Mouse (Mus musculus) heart, embryonic 15.5 days (tissue): ENCODE measurements around the gene Gm7534. TPM values are rescaled to one million over a fixed set of nuclear protein-coding genes. Genes with fewer than 3 reads are reported as not detected.

ENCODE experiments used
- ATAC-seq: fragments of 200-750 bp; cut with Nextera tagmentation; replicated peaks from 2 replicates; pipeline ENCODE4 v1.8.0; 2017; ENCODE audit warnings: low read depth, moderate TSS enrichment; ENCODE audit not compliant: insufficient number of reproducible peaks, insufficient read depth, low FRiP score
- H3K27ac ChIP-seq: fragments of 300-500 bp; sonication (generic); 2 replicates; pipeline ENCODE4 v1.5.1; 2015; ENCODE audit warnings: mild to moderate bottlenecking, inconsistent platforms
- H3K27me3 ChIP-seq: fragments of 300-500 bp; sonication (generic); 2 replicates; pipeline ENCODE4 v1.6.1; 2015; ENCODE audit warnings: inconsistent platforms
- H3K36me3 ChIP-seq: fragments of 300-500 bp; sonication (generic); 2 replicates; pipeline ENCODE4 v1.6.1; 2015; ENCODE audit warnings: mild to moderate bottlenecking, inconsistent platforms
- H3K4me1 ChIP-seq: fragments of 300-500 bp; sonication (generic); replicated peaks from 2 replicates; pipeline ENCODE4 v1.6.1; 2015; ENCODE audit warnings: inconsistent platforms
- H3K4me2 ChIP-seq: fragments of 300-500 bp; sonication (generic); 2 replicates; pipeline ENCODE4 v1.6.1; 2015; ENCODE audit warnings: inconsistent platforms, mild to moderate bottlenecking, moderate library complexity
- H3K4me3 ChIP-seq: fragments of 300-500 bp; sonication (generic); 2 replicates; pipeline ENCODE4 v1.5.1; 2015; ENCODE audit warnings: mild to moderate bottlenecking, inconsistent platforms
- H3K9ac ChIP-seq: fragments of 300-500 bp; sonication (generic); 2 replicates; pipeline ENCODE4 v1.6.1; 2015; ENCODE audit warnings: mild to moderate bottlenecking, inconsistent platforms
- H3K9me3 ChIP-seq: fragments of 300-500 bp; sonication (generic); replicated peaks from 2 replicates; pipeline ENCODE4 v1.6.1; 2016; ENCODE audit warnings: inconsistent platforms
- WGBS: fragments of 180-500 bp; shearing (Covaris S2); methylation state at CpG from one replicate; pipeline ENCODE4 v1.1.7; 2015; ENCODE audit warnings: mixed read lengths; 5-methylcytosine and 5-hydroxymethylcytosine counted together
- polyA plus RNA-seq: library from polyadenylated mRNA; unstranded; fragments of >200 nt; fragmentation: Nextera tagmentation; extraction: Ambion mirVana; gene quantifications from 2 replicates; pipeline ENCODE4 v1.2.1, GENCODE M21; 2015

The Gm7534 gene
- polyA plus RNA-seq: not detected in 2 replicates

DNA sequence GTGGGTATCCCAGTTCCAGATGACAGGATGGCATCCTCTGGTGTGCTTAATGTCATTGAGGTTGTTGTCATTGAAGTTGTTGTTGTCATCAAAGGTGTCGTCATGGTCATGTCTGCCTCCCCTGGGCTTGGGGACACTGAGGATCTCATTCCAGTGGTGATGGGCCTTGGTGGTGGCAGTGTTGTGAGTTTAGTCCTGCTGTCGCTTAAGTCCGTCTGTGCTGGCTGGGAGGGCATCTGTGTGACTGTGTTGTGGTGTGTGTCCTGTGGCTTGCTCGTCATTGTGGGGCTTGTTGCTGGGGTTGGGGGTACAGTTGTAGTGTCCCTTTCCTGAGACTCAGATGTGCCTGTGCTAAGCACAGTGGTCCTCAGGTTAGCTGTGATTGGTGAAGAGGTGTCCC, at the start of gene Gm7534:
TSS of gene Gm7534 (minus strand) at position 101 of the 400 bp plus-strand sequence.
- WGBS: 90% methylated on average over 4 of the region's 4 CpGs
- no peaks in the 10 kb centered on the region for H3K36me3 ChIP-seq

DNA sequence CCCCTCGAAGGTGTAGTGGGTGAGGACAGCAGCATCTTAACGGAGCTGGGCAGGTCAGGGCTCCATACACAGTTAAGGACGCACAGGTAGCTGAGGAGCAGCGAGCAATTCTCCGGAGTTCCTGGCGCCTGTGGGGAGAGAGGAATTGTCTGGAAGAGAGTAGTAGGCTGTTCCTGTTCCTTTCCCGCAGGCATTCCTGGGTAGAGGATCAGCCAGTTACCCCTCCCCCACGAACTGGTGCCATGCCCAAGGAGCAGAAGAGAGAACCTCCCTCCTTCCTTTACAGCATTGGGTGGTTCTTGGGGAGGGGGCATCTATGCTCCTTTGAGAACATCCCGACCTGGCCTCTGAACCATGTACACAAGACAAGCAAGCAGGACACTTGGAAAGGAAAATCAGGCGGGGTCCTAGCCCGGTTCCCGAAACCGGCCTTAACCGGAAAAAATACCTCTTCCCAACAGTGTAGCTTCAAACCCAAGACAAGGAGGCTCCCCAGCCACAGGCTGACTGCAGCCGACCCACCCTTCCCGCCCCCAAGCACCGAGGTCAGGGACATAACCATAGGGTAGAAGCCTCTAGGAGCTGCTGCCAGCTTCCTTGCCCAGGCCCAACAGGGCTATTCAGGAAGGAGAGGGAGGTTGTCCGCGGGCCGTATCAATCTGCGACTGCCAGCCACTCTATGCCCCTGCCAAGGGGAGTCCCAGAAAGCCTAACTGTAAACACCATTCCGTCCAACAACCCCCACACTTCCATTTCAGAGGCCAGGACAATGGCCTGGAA, 49.5 kb upstream of the Gm7534 start:
- Histone ChIP-seq H3K27me3 (peaks cover 61% of the 10 kb centered on the region), H3K4me3 (peak overlapping the region; percentile 55), H3K4me2 (peak overlapping the region; percentile 94), H3K4me1 (peaks cover 68% of the 10 kb centered on the region), H3K9ac (peak overlapping the region; percentile 62), H3K27ac (peak overlapping the region; percentile 59), H3K36me3 (no peaks in the 10 kb centered on the region), H3K9me3 (no peaks in the 10 kb centered on the region)
- WGBS: 28% methylated on average over 22 of the region's 22 CpGs
- ATAC-seq: no peak

More for the DNA sequence above, at the start of gene Gm7534:
- H3K9me3 ChIP-seq: no peaks in the 10 kb centered on the region
- no peaks in the 10 kb centered on the region for H3K4me1 ChIP-seq
- no peak within 1 kb of the TSS for H3K27ac ChIP-seq
- no peak within 1 kb of the TSS for H3K4me3 ChIP-seq
- no peak within 1 kb of the TSS for H3K4me2 ChIP-seq
- H3K9ac ChIP-seq: no peak within 1 kb of the TSS
- ATAC-seq: no peak
- no peaks in the 10 kb centered on the region for H3K27me3 ChIP-seq

DNA sequence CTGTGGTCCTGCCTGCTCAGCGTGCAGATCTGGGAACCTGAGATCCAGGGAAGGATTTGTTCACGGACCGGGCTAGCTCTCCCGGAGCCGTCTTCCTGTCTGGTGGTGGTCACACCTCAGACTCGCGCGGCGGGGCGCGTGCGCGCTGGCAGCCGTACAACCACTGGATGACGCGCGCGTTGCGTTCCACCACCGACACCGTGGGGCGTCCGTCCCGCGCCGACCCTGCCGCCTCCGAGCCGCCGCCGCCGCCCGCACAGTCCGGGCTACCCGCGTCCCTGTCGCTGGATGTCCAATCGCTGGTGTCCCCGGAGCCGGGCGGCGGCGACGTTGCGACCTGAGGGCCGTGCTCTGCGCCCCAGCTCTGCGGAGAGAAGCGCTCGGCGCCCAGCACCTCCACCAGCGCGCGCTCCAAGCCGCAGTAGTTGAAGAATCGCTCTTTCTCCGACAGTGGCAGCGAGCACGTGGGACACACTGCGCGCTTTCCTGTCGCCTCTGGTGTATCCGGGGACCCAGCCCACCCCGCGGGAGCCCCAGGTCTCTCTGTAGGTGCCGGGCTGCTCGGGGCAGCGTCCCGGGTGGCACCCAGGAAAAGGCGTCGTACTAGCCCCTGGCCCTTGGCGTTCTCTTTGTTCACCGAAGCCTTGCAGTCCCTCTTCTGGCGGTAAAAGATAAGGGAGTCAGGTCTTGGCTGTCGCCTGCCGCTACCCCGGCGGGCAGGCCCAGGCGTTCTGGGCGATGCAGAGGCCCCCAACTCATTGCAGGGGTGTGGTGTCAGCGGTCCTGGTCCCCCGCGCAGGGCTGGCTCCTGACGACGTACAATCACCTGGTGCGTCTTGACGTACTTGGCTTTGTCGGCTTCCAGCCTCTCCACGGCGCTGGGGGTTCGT, 48.7 kb upstream of the Gm7534 start:
- under 1% methylated on average over 91 of the region's 91 CpGs for WGBS
- no peaks in the 10 kb centered on the region for H3K9me3 ChIP-seq
- no peak for ATAC-seq
- peak overlapping the region; percentile 55 for H3K4me3 ChIP-seq
- peaks cover 65% of the 10 kb centered on the region for H3K27me3 ChIP-seq
- H3K27ac ChIP-seq: peak overlapping the region; percentile 59; the same call in 1 of the 2 replicates
- no peaks in the 10 kb centered on the region for H3K36me3 ChIP-seq
- H3K9ac ChIP-seq: peak overlapping the region; percentile 62
- peak overlapping the region; percentile 94 for H3K4me2 ChIP-seq
- peaks cover 60% of the 10 kb centered on the region for H3K4me1 ChIP-seq

DNA sequence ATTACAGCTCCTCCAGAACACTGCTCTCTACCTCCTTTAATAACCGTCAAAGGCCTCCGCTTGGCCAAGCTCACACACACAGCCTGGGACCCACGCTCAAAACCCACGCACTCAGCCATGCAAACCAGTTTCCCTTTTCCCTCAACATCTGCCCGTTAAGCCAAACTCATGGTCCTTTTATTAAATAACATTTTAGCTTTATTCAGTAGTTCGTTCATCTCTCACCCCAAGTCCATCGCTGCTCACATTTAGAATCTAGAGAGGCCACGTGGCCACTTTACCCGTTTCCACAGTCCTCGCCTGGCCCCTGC, 48.1 kb upstream of the Gm7534 start:
- no peaks in the 10 kb centered on the region for H3K36me3 ChIP-seq
- peaks cover 67% of the 10 kb centered on the region for H3K27me3 ChIP-seq
- H3K4me3 ChIP-seq: peak overlapping the region; percentile 55
- ATAC-seq: no peak
- peak overlapping the region; percentile 94 for H3K4me2 ChIP-seq
- peaks cover 57% of the 10 kb centered on the region for H3K4me1 ChIP-seq
- H3K27ac ChIP-seq: no peak overlapping the region
- no peaks in the 10 kb centered on the region for H3K9me3 ChIP-seq
- 21% methylated on average over 10 of the region's 10 CpGs for WGBS
- peak overlapping the region; percentile 62; the same call in 1 of the 2 replicates for H3K9ac ChIP-seq

DNA sequence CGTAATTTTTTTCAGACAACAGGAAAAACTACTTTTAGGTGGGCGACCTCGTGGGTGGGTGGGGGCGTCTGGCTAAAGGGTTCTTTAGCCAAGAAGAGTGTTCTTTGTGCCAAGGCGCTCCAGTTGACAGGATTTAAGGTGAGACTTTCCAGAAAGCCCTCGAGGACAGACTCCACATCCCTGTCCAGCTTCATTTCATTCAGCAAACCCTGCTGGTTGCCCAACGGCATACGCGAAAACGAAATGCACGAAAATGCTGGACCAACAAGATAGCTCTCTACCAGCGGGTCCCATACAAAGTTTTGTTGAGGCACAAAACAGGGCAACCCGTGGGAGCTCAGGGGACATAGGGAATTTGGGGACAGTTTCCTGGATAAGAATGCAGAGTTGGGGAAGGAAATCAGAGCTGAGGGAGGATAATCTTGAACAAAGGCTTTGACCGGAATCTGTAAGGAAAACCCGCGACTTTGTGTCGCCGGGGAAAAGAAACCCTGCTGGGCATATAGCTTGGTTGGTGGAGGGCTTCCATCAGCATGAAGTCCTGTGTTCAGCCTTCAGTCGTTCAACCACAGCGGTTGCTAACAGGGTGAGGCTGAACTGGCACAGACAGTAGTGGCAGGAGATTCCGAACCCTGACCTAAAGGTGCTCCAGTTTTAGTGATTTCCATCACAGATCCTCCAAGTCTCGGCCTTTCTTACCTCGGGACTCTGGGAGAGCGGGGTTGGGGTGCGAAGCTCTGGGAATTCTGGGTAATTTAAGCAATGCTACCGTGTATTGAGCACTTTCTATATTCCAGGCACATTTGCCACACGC, 47.5 kb upstream of the Gm7534 start:
- H3K9ac ChIP-seq: no peak overlapping the region
- H3K27me3 ChIP-seq: peaks cover 65% of the 10 kb centered on the region
- WGBS: 17% methylated on average over 27 of the region's 27 CpGs
- peak overlapping the region; percentile 55 for H3K4me3 ChIP-seq
- peak overlapping the region; percentile 94 for H3K4me2 ChIP-seq
- H3K4me1 ChIP-seq: peaks cover 60% of the 10 kb centered on the region
- H3K36me3 ChIP-seq: no peaks in the 10 kb centered on the region
- no peaks in the 10 kb centered on the region for H3K9me3 ChIP-seq
- ATAC-seq: no peak
- H3K27ac ChIP-seq: no peak overlapping the region

DNA sequence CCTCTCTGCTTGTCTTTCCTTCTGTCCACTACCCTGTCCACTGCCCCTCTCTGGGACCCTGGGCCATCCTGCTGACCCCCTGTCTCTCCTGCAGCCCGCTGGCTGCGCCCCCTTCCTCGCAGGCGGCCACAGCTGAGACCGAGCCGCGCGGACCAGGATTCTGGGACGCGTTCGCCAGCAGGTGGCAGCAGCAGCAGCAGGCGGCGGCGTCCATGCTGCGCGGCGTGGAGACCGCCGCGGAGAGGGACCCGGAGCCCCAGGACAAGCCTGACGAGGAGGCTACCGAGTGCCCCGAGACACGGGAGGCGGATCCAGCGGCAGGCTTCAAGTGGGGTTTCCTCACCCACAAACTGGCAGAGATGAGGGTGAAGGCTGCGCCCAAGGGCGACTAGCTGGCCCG, 46.8 kb upstream of the Gm7534 start:
- H3K36me3 ChIP-seq: no peaks in the 10 kb centered on the region
- H3K9ac ChIP-seq: peak overlapping the region; percentile 46
- H3K27me3 ChIP-seq: peaks cover 61% of the 10 kb centered on the region
- H3K9me3 ChIP-seq: no peaks in the 10 kb centered on the region
- ATAC-seq: no peak
- H3K4me2 ChIP-seq: peak overlapping the region; percentile 94
- 2% methylated on average over 30 of the region's 30 CpGs for WGBS
- H3K27ac ChIP-seq: no peak overlapping the region
- peak overlapping the region; percentile 55 for H3K4me3 ChIP-seq
- H3K4me1 ChIP-seq: peaks cover 61% of the 10 kb centered on the region

DNA sequence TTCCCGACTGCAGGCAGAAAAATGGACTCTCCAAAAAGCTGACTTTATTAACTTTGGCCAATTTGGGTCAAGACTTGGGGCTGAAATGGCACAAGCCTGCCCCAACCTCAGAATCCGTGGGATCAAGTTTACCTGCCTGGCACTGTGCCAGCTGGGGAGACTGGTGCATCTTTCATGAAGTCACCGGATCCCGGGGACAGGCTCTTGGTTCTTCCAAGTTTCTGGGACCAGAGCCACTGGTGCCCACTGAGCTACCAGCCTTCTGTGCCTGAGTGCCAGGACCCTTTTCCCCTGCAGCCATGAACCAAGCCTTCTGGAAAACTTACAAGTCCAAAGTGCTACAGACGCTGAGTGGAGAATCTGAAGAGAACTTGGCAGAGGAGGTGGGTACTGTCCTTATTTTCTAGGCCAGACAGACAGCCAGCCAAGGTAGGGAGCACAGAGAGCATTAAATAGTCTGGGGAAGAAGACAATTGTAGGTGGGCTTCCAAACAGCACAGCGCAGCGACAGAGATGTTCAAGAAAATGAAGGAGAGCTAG, 44.0 kb upstream of the Gm7534 start, which contains the start of gene Gm30191:
TSS of gene Gm30191 (plus strand) at position 217 of the 540 bp plus-strand sequence.
- Histone ChIP-seq H3K36me3 (no peaks in the 10 kb centered on the region), H3K9me3 (no peaks in the 10 kb centered on the region), H3K4me3 (peak within 1 kb of the TSS; percentile 66), H3K9ac (peak within 1 kb of the TSS; percentile 69), H3K4me2 (peak within 1 kb of the TSS; percentile 93), H3K4me1 (peaks cover 43% of the 10 kb centered on the region), H3K27me3 (peaks cover 45% of the 10 kb centered on the region), H3K27ac (no peak within 1 kb of the TSS)
- 75% methylated on average over 7 of the region's 7 CpGs for WGBS
- no peak for ATAC-seq

DNA sequence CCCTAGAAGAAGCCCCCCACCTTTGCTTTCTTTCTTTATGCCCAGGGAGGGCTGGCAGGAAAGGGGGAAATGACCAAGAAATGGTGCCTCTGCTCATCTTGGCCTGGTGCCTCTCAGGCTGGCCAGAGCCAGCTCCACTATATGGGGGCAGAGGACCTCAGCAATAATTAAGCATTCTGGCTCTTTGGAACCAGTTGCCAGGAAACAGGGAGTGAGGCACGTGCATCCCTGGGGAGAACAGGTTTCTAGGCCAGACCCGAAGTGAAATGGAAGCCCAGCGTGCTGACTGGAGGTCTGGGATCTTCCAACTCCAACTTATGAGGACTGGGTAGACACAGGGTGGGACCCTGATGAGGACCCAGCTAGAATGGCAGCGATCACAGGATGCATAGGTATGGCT, 43.5 kb upstream of the Gm7534 start:
- no peaks in the 10 kb centered on the region for H3K36me3 ChIP-seq
- H3K27me3 ChIP-seq: peaks cover 40% of the 10 kb centered on the region
- H3K9me3 ChIP-seq: no peaks in the 10 kb centered on the region
- peaks cover 38% of the 10 kb centered on the region for H3K4me1 ChIP-seq
- no peak overlapping the region for H3K27ac ChIP-seq
- no peak overlapping the region for H3K4me2 ChIP-seq
- 42% methylated on average over 4 of the region's 4 CpGs for WGBS
- no peak for ATAC-seq
- H3K4me3 ChIP-seq: no peak overlapping the region
- H3K9ac ChIP-seq: no peak overlapping the region

DNA sequence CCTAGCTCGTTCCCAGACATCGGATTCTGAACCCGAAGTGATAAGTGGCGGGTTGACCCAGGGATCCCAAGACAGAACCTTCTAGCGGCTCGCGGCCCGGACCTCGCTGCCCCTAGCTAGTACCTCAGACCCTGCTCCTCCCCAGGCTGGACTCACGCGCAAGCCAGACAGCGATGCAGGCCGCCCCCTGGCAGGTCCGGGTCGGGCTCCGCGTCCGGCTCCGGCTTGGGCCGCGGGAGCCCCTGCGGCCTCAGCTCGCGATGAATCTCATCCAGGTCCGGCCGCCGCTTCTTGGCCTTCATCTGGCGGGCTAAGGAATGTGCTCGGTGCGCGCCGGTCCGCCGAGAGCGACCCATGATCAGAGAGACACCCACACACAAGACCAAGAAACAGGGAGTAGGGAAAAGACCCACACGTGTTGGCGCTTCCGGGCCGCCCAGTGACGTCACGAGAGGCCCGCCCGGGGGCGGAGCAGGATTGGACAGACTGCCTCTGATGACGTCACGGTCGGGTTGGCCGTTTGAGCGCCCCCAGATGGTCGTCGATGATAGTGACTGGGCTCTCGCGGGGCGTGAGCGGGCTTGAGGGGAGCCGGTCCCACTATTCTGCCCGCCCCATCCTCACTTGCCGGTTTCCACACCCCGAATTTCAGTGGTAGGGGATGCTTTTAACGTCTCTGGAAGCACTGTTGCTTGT, 42.5 kb upstream of the Gm7534 start, which contains the start of gene Zfp593:
TSS of gene Zfp593 (minus strand) at position 445 of the 696 bp plus-strand sequence.
- Histone ChIP-seq H3K4me3 (peak within 1 kb of the TSS; percentile 66), H3K27me3 (peaks cover 30% of the 10 kb centered on the region), H3K4me1 (peaks cover 28% of the 10 kb centered on the region), H3K4me2 (peak within 1 kb of the TSS; percentile 93), H3K9me3 (no peaks in the 10 kb centered on the region), H3K36me3 (no peaks in the 10 kb centered on the region), H3K27ac (no peak within 1 kb of the TSS), H3K9ac (peak within 1 kb of the TSS; percentile 69)
- ATAC-seq: peak; percentile 78
- under 1% methylated on average over 60 of the region's 60 CpGs for WGBS

DNA sequence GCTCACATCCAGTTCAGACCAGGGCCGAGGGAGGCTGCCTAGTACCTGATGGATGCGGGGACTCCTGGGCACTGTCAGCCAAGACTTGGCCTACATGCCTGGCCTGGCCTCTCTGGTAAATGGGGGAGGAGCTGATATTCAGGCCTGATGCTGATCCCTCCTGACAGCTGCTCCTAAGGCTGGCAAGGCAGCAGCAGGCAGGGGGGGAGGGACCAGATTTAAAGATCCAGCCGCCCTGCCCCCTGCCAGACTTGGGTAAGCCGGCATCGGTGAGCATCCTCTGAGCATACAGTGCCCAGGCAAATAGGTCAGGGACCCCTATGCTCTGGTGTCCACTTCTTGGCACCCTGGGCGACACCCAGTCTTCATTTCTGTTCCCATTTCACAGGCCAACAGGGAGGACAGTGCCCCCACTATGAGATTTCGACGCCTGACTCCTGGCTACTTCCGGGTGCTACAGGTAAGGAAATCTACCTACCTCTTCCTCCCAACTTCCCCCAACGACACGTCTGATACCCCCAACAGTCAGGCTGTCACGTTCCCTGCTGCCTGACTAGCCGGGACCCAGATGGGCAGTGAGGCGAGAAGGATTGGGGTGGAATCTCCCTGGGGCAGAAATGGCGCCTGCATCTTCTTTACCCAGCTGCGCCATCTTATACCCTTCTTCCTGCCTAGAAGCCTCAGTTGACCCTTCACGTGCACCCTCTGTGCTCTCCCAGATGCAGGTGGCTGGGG, 40.9 kb upstream of the Gm7534 start, which contains the start of gene E130218I03Rik:
TSS of gene E130218I03Rik (plus strand) at position 147 of the 735 bp plus-strand sequence.
- Histone ChIP-seq H3K9ac (peak within 1 kb of the TSS; percentile 69; the same call in 1 of the 2 replicates), H3K36me3 (no peaks in the 10 kb centered on the region), H3K27me3 (peaks cover 22% of the 10 kb centered on the region), H3K4me1 (peaks cover 20% of the 10 kb centered on the region), H3K4me2 (peak within 1 kb of the TSS; percentile 93), H3K4me3 (peak within 1 kb of the TSS; percentile 66), H3K9me3 (no peaks in the 10 kb centered on the region), H3K27ac (no peak within 1 kb of the TSS)
- 93% methylated on average over 17 of the region's 17 CpGs for WGBS
- ATAC-seq: no peak
